Mouse (Mus musculus): Measurements from ENCODE around the gene Rgs2. TPM values are rescaled to one million over a fixed set of nuclear protein-coding genes. Genes with fewer than 3 reads are reported as not detected.

Gene Rgs2
- polyA plus RNA-seq, 1 experiment = 1.6 TPM

DNA sequence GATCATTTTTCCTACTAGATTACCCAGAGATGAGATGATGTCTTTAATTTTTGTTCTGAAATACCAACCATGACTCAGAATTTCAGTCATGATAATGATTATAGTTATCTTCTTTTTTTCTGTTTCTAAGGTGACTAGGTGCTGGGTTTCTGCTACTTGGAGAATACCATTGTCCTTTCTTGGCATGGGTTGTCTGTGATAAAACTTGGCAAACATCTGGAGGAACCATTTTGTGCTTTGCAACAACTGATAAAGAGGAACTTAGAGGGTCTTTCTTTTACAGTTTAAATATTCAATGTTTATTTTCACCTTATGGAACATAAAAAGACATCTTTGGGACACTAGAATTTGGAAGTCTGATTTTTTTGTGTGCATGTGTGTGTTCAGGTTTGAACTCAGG is 10.0 kb upstream of the Rgs2 start:
- H3K27ac ChIP-seq (ENCODE audit: insufficient read depth, low read depth, low read length) = no peak overlapping the region
- H3K4me3 ChIP-seq (ENCODE audit: low read depth, low read length) = no peak overlapping the region
- no peaks in the 10 kb centered on the region for H3K4me1 ChIP-seq (ENCODE audit: control insufficient read depth, insufficient read depth, insufficient read length, low read length)
- H3K27me3 ChIP-seq (ENCODE audit: control insufficient read depth, insufficient read depth, low read length) = no peaks in the 10 kb centered on the region
- no peaks in the 10 kb centered on the region for H3K36me3 ChIP-seq (ENCODE audit: control insufficient read depth, insufficient read depth, low read length)
- no peak for TF ChIP-seq POLR2A (IDR thresholded peaks at IDR 0.05; ENCODE audit: low read depth, low read length)
- no peak for TF ChIP-seq CTCF (IDR thresholded peaks at IDR 0.05; ENCODE audit: extremely low read depth, insufficient read length, insufficient replicate concordance, low read depth, low read length)

DNA sequence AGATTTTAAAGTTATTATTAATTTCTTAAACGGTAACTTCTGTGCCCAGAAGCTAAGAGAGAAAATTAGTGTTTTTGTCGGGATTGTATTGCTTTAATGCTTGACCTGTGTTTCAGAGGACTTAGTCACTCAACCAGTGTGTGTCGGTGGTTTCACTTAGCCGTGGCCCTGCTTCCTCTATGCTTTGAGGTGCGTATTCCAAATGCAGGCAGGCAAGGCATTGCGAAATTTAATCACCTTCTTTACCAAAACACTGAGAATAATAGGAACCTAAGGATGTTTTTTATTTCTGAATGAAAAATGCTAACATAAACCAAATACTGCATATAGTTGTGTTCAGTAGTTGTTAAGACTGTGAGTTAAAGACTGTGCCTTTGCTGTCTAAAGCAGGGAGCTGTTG is 3.4 kb upstream of the Rgs2 start:
- no peaks in the 10 kb centered on the region for H3K4me1 ChIP-seq (ENCODE audit: control insufficient read depth, insufficient read depth, insufficient read length, low read length)
- no peaks in the 10 kb centered on the region for H3K36me3 ChIP-seq (ENCODE audit: control insufficient read depth, insufficient read depth, low read length)
- no peaks in the 10 kb centered on the region for H3K27me3 ChIP-seq (ENCODE audit: control insufficient read depth, insufficient read depth, low read length)
- TF ChIP-seq CTCF (IDR thresholded peaks at IDR 0.05; ENCODE audit: extremely low read depth, insufficient read length, insufficient replicate concordance, low read depth, low read length) (no peak), POLR2A (IDR thresholded peaks at IDR 0.05; ENCODE audit: low read depth, low read length) (no peak)
- 59% methylated on average over 6 of the region's 6 CpGs for WGBS
- H3K27ac ChIP-seq (ENCODE audit: insufficient read depth, low read depth, low read length) = no peak overlapping the region
- H3K4me3 ChIP-seq (ENCODE audit: low read depth, low read length) = no peak overlapping the region

DNA sequence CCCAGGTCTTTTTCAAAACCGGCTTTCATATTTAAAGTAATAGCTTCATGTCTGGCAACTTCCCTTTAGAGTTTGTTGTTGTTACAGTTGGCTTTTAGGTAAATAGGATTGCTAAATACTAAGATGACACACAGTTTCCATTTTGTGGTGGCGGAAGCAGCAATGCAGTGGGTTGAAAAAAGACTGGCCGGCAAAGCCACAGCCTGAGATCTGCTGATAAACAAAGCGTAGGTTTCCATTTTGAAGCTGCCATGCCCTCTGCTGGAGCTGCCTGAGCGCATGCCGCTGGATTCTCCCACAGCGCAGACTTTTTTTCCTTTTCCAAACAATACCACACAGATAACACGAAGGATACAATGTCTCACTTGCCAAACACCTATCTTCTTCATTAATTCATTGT is 2.6 kb upstream of the Rgs2 start:
- H3K27me3 ChIP-seq (ENCODE audit: control insufficient read depth, insufficient read depth, low read length) = no peaks in the 10 kb centered on the region
- no peak overlapping the region for H3K4me3 ChIP-seq (ENCODE audit: low read depth, low read length)
- H3K4me1 ChIP-seq (ENCODE audit: control insufficient read depth, insufficient read depth, insufficient read length, low read length) = no peaks in the 10 kb centered on the region
- TF ChIP-seq CTCF (IDR thresholded peaks at IDR 0.05; ENCODE audit: extremely low read depth, insufficient read length, insufficient replicate concordance, low read depth, low read length) (peak; percentile 68; the same call in 1 of the 2 replicates), POLR2A (IDR thresholded peaks at IDR 0.05; ENCODE audit: low read depth, low read length) (no peak)
- H3K27ac ChIP-seq (ENCODE audit: insufficient read depth, low read depth, low read length) = no peak overlapping the region
- H3K36me3 ChIP-seq (ENCODE audit: control insufficient read depth, insufficient read depth, low read length) = peaks cover 4% of the 10 kb centered on the region
- 3% methylated on average over 8 of the region's 8 CpGs for WGBS

DNA sequence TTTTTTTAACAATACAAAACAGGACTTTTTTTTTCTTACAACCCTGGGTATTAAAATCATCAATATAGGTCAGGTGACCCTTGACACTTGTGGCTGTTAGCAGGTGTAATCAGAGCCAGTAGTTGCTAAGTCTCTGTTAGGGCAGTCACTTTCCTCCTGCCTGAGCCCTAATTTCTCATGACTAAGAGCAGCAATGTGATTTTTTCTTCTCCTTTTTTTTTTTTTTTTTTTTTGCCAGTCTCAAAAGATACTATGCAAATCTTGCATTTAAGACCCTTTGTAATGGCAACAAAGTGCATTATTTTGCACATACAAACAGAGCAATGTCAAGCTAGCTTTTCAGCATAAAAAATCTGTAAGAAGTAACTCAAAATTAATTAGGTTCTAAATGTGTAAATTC is 1.7 kb upstream of the Rgs2 start:
- TF ChIP-seq CTCF (IDR thresholded peaks at IDR 0.05; ENCODE audit: extremely low read depth, insufficient read length, insufficient replicate concordance, low read depth, low read length) (no peak), POLR2A (IDR thresholded peaks at IDR 0.05; ENCODE audit: low read depth, low read length) (no peak)
- Histone ChIP-seq H3K27me3 (ENCODE audit: control insufficient read depth, insufficient read depth, low read length) (no peaks in the 10 kb centered on the region), H3K4me1 (ENCODE audit: control insufficient read depth, insufficient read depth, insufficient read length, low read length) (no peaks in the 10 kb centered on the region), H3K36me3 (ENCODE audit: control insufficient read depth, insufficient read depth, low read length) (peaks cover 5% of the 10 kb centered on the region), H3K4me3 (ENCODE audit: low read depth, low read length) (no peak overlapping the region), H3K27ac (ENCODE audit: insufficient read depth, low read depth, low read length) (no peak overlapping the region)

DNA sequence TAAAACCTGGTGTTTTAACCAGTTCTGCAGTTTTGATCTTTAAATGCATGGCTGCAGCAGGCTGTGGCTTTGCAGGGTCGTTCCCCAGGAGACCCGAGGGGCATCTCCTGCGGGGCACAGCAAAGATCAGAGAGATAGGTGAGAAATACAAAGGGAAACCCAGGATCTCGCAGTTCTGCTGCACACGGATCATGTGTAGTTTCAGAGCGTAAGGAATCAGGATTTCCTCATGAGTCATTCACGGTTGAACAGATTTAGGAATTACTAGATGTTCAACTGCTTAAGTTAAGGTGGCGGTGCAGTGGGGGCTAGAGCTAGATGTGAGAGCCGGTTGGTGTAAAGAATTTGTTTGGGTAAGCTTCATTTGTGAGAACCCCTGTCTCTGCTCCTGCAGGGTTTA is 780 bp upstream of the Rgs2 start:
- H3K36me3 ChIP-seq (ENCODE audit: control insufficient read depth, insufficient read depth, low read length) = peaks cover 5% of the 10 kb centered on the region
- H3K4me3 ChIP-seq (ENCODE audit: low read depth, low read length) = peak overlapping the region; percentile 73
- no peak for TF ChIP-seq CTCF (IDR thresholded peaks at IDR 0.05; ENCODE audit: extremely low read depth, insufficient read length, insufficient replicate concordance, low read depth, low read length)
- H3K27ac ChIP-seq (ENCODE audit: insufficient read depth, low read depth, low read length) = peak overlapping the region; percentile 71
- 5% methylated on average over 9 of the region's 9 CpGs for WGBS
- H3K27me3 ChIP-seq (ENCODE audit: control insufficient read depth, insufficient read depth, low read length) = no peaks in the 10 kb centered on the region
- no peaks in the 10 kb centered on the region for H3K4me1 ChIP-seq (ENCODE audit: control insufficient read depth, insufficient read depth, insufficient read length, low read length)

DNA sequence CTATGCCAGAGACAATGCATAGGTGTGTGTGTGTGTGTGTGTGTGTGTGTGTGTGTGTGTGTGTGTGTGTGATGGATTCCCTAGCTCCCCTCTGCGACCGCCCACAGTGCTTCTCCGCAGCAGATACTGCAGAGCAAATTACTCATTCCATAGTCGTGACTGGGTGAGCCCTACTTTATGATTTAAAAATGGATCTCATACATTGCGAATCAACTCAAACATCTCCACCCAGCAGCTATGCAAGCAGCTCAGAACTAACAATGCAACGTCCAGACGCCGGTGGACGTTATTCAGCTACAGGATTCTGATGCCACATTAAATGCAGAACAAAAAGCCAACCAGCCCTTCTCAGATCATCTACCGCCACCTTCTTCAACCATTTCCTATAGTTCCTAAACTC is 545 bp downstream of the Rgs2 start:
- H3K27me3 ChIP-seq (ENCODE audit: control insufficient read depth, insufficient read depth, low read length) = no peaks in the 10 kb centered on the region
- H3K27ac ChIP-seq (ENCODE audit: insufficient read depth, low read depth, low read length) = peak overlapping the region; percentile 58

DNA sequence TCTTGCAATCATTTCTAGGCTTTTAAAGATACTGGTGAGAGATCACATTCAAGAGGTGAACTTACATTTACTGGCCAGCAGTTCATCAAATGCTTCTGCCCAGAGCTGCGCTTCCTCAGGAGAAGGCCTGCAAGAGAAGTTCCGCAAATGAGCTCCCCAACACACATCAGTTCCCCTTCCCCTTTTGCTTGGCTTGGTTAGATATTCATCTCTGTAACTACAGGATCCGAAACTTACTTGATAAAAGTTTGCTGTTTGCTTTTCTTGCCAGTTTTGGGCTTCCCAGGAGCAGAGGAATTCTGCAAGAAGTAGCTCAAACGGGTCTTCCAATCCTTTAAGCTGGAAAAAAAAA is 1.3 kb downstream of the Rgs2 start:
- Histone ChIP-seq H3K36me3 (ENCODE audit: control insufficient read depth, insufficient read depth, low read length) (peaks cover 5% of the 10 kb centered on the region), H3K4me3 (ENCODE audit: low read depth, low read length) (peak overlapping the region; percentile 43; the same call in 1 of the 2 replicates), H3K4me1 (ENCODE audit: control insufficient read depth, insufficient read depth, insufficient read length, low read length) (no peaks in the 10 kb centered on the region), H3K27ac (ENCODE audit: insufficient read depth, low read depth, low read length) (peak overlapping the region; percentile 18; the same call in 1 of the 2 replicates), H3K27me3 (ENCODE audit: control insufficient read depth, insufficient read depth, low read length) (no peaks in the 10 kb centered on the region)
- no peak for TF ChIP-seq POLR2A (IDR thresholded peaks at IDR 0.05; ENCODE audit: low read depth, low read length)
- TF ChIP-seq CTCF (IDR thresholded peaks at IDR 0.05; ENCODE audit: extremely low read depth, insufficient read length, insufficient replicate concordance, low read depth, low read length) = no peak
- 69% methylated on average over 4 of the region's 4 CpGs for WGBS

More for the DNA sequence above, 545 bp downstream of the Rgs2 start:
- WGBS = 8% methylated on average over 10 of the region's 10 CpGs
- Histone ChIP-seq H3K4me1 (ENCODE audit: control insufficient read depth, insufficient read depth, insufficient read length, low read length) (no peaks in the 10 kb centered on the region), H3K36me3 (ENCODE audit: control insufficient read depth, insufficient read depth, low read length) (peaks cover 5% of the 10 kb centered on the region), H3K4me3 (ENCODE audit: low read depth, low read length) (peak overlapping the region; percentile 73)
- TF ChIP-seq POLR2A (IDR thresholded peaks at IDR 0.05; ENCODE audit: low read depth, low read length) (no peak), CTCF (IDR thresholded peaks at IDR 0.05; ENCODE audit: extremely low read depth, insufficient read length, insufficient replicate concordance, low read depth, low read length) (no peak)
